Comparison of ENCODE assay signal across 26 mouse cellular contexts in the genomic region with DNA sequence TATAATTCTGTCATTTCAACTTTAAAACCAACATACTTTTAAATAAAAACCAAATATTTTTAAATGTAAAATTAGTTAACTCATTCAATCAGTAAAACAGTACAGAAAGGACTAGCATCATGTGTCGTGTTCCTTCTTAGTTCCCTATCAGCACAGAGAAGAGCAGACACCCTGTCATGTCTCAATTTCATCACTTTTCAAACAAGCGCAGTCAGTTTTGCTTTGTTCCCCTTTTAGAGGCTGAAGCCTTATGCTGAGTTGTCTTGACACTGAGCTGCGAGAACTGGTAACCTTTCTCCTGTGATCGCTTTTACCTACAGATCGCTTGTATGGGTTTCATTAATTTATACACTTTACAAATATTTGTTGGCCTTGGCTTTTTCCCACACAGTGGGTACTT. TPM values are rescaled to one million over a fixed set of nuclear protein-coding genes. Genes with fewer than 3 reads are reported as not detected.
"Had no signal": no experiment of that assay in that cellular context is flagged by ENCODE, and none has a peak within 500 bp of the region (broad histone marks: within the 10 kb centered on the region; RNA-seq: fewer than 3 reads in every experiment).

No protein-coding gene starts in this region.

- H3K4me1 ChIP-seq: neural tube, embryonic 12.5 days; neural tube, embryonic 13.5 days; neural tube, embryonic 15.5 days; stomach, embryonic 15.5 days had no signal

- DNase-seq: retina, postnatal 1 day; right cerebral cortex, adult 18-20 months; right cerebral cortex, postnatal 14 days; right cerebral cortex, postnatal 25 days; right cerebral cortex, postnatal 4 days; thymus, adult 18-20 months; thymus, adult 2 months; thymus, postnatal 14 days; thymus, postnatal 25 days; thymus, postnatal 36 days; thymus, postnatal 4 days had no signal

- H3K4me3 ChIP-seq: neural tube, embryonic 12.5 days; neural tube, embryonic 13.5 days; neural tube, embryonic 15.5 days; stomach, embryonic 15.5 days had no signal

- H3K27ac ChIP-seq: neural tube, embryonic 12.5 days; neural tube, embryonic 13.5 days; neural tube, embryonic 15.5 days; stomach, embryonic 15.5 days; stomach, postnatal 0 days had no signal

- H3K9ac ChIP-seq: neural tube, embryonic 12.5 days; neural tube, embryonic 13.5 days; neural tube, embryonic 15.5 days; stomach, embryonic 15.5 days had no signal

- H3K9me3 ChIP-seq: neural tube, embryonic 12.5 days; neural tube, embryonic 13.5 days; neural tube, embryonic 15.5 days; stomach, embryonic 15.5 days had no signal

- H3K36me3 ChIP-seq: neural tube, embryonic 12.5 days; neural tube, embryonic 13.5 days; neural tube, embryonic 15.5 days; stomach, embryonic 15.5 days had no signal

- H3K27me3 ChIP-seq: neural tube, embryonic 12.5 days; neural tube, embryonic 13.5 days; neural tube, embryonic 15.5 days; stomach, embryonic 15.5 days had no signal

- H3K4me2 ChIP-seq: neural tube, embryonic 12.5 days; neural tube, embryonic 13.5 days; neural tube, embryonic 15.5 days; stomach, embryonic 15.5 days had no signal

RNA-seq across cellular contexts. Expression of a gene that starts 10.7 kb away (rescaled TPM):
- total RNA-seq: neutrophil, adult 5-6 weeks had no signal

RNA-seq across cellular contexts. Expression of a gene that starts 36.9 kb away (rescaled TPM):
- total RNA-seq: neutrophil, adult 5-6 weeks had no signal
- polyA plus RNA-seq: neural tube, embryonic 11.5 days; neural tube, embryonic 12.5 days; neural tube, embryonic 13.5 days; neural tube, embryonic 14.5 days; neural tube, embryonic 15.5 days; small intestine, adult 2 months; spleen, adult 2 months; stomach, embryonic 14.5 days; stomach, embryonic 15.5 days; stomach, embryonic 16.5 days; stomach, postnatal 0 days; testis, adult 2 months; thymus, adult 2 months; thymus, postnatal 0 days; urinary bladder, adult 2 months had no signal
